Mouse (Mus musculus) cerebellum, adult (tissue): ENCODE results near the gene Robo1.
A peak's percentile ranks its signal among the peaks of the same experiment; 100 is the strongest.

Experiments used
- ATAC-seq: cut with Nextera tagmentation; 2 replicates; pipeline ENCODE4 v1.9.2; 2017; ENCODE audit warnings: mild to moderate bottlenecking, moderate library complexity, mixed read lengths; ENCODE audit not compliant: insufficient number of reproducible peaks, low FRiP score, low TSS enrichment

The Robo1 gene

GRCm38 (mm10) chr16:72976849-72977576 is 668.9 kb downstream of the Robo1 start:
- ATAC-seq, result no peak

DNA sequence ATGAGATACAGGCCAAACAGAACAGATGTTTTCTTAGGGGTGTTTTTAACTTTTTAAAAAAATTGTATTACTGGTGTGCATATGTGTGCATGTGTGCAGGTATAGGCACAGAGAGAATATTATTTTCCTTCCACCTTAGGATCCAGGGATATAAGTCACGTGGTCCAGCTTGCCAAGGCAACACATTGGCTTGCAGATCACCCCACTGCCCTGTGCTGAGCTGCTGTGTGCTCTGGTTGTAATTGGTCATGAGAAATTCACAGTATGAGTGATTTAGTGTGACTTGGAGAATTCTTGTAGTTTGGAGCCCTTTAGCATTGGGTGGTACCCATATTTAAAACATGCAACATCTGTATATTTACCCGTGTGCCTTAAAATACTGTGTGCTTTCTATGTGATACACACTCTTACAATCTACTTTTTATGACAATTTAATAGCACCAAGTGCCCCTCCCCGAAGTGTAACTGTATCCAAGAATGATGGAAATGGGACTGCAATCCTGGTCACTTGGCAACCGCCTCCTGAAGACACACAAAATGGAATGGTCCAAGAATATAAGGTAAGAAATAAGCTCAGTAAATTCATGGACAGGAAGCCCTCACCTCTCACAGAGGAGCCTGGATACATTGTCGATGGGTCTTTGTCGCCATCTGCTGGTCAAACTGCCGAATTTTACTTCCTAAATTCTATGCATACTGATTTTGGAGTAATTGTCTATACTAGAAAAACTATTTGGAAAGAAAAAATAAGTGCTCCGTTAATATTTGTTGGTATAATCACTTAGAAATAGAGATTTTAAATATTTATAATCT is 671.5 kb downstream of the Robo1 start:
- peak; percentile 77 for ATAC-seq

DNA sequence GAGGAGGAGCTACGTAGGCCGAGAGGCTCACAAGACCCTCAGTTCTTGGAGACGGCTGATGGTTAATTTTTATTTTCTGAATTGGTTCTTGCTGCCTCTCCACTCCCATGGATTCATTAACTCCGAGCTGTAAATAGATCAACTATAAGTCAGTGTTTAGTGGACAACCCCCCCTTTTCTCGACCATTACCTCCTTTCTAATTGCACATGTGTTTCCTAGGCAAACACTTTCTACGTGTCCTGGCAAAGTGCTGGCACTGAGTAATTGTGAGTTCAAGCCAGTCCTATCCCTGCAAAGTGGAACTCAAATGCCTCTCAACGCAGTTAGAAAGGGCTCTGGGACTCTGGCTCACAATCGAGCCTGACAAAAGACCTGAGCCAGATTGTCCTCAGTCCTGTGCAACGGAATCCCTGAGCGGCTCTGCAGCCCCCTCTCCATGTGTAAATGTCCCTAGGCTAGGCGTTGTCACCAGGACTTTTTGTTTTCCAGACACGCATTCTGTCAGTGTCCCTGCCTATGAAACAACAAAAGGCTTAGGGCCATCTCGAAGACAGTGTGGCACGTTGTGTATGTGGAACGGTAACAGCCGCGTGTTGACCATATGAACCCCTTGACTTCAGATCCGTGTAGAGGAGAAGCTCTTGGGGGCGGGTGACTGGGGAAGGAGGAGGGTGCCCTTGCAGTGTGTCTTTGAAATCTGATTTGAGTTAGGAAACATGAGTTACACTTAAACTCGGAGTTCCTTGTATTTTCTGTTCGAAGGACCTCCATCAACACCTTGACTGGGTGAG is 682.5 kb downstream of the Robo1 start:
- no peak for ATAC-seq

DNA sequence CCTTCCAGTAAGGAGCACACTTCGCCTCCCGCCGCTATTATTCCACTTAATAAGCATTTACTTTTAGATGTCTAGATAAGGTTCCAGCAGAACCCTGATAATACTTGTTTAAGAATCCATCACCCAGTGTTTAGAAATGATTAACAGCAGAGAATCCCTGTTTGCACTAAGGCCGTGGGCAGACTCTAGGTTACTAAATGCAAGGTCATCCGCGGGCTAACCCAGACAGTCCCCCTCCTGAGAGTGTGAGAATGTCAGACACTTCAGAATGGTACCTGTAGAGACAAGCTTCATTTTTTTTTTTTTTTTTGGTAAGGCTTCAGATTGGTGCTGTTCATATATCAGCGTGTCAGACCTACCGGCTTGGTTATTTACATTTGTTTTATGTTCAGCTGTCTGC is 685.1 kb downstream of the Robo1 start:
- ATAC-seq, result no peak

GRCm38 (mm10) chr16:72993594-72993993 is 685.5 kb downstream of the Robo1 start:
- no peak for ATAC-seq

GRCm38 (mm10) chr16:72995251-72995954 is 687.3 kb downstream of the Robo1 start:
- peak; percentile 79 for ATAC-seq

DNA sequence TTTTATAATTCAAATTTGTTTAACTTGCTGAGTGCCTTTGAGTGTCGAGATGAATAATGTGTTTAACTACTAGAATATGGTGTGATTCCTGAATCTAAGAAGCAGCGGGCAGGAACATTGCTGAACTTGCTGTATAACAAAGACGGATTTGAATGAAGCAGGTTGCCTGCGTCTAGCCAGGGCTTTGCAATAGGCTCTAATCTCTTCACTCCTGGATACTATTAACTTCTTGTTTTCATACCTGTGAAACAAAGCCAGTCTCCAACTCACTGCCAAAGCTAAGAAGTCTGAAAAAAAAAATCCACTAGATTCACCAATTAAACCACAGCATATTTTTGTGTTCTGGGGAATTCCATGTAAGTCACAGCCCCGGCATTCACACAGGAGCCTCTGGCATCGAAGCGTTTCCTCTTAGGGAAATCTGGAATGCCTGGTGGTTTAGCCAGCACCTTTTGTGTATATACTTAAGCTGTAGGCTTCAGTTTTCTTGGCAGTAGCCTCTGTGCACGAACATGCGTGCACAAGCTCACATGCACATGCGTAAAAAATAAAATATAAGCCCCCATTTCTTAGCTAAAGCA is 687.9 kb downstream of the Robo1 start:
- ATAC-seq, result no peak

- ATAC-seq, result no peak
Observed at GRCm38 (mm10) chr16:72998677-72999076, 690.6 kb downstream of the Robo1 start.

DNA sequence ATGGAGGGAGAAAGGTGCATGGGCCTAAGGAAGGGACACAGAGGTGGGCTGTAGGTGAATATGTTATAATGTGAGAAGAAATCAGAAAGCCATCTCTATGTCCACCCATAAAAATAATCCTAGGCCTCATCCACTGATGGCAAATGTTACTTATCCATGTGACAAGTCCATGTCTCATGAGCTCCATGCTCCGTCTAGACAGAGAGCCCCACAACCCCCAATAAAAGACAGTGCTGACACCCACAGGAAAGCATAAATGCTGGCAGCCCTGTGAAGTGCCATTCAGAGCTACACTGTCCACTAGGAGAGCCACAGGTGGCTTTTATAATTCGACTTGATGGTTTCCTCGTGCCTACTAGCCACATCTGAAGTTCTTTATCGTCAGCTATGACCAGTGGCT is 694.6 kb downstream of the Robo1 start:
- ATAC-seq, result no peak

- ATAC-seq, result no peak
Observed at GRCm38 (mm10) chr16:73004601-73005000, 696.5 kb downstream of the Robo1 start.

- ATAC-seq, result no peak
Observed at GRCm38 (mm10) chr16:73005831-73006230, 697.7 kb downstream of the Robo1 start.

GRCm38 (mm10) chr16:73007434-73007833 is 699.3 kb downstream of the Robo1 start:
- ATAC-seq, result no peak

DNA sequence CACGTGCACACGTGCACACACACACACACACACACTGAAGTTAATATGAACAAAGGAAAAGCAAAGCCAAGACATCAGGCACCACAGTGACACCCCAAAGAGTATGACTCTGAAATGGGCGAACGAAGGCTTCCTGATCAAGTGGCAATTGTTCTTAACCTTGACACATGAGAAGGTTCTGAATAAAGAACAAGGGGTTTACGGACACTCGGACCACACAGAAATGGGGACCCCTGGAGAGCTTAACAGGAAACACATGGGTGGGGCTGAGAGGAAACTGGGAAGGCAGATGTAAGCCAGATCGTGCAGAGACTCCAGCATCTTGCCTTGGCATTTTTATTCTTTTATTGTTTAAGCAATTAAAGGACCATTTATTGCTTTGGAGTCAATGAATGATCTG is 703.2 kb downstream of the Robo1 start:
- ATAC-seq, result no peak

DNA sequence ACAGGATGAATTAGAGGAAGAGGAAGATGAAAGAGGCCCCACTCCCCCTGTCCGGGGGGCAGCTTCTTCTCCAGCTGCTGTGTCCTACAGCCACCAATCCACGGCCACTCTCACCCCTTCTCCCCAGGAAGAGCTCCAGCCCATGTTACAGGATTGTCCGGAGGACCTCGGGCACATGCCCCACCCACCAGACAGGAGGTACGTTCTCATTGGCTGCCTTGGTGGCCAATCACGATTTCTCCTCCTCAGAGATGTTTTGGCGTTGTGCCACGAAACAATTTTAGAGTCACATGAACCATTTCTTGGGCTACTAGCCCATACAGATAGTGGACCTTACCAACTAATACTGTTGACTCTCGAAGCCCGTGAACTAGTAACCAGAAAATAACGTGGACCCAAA is 704.8 kb downstream of the Robo1 start:
- no peak for ATAC-seq

DNA sequence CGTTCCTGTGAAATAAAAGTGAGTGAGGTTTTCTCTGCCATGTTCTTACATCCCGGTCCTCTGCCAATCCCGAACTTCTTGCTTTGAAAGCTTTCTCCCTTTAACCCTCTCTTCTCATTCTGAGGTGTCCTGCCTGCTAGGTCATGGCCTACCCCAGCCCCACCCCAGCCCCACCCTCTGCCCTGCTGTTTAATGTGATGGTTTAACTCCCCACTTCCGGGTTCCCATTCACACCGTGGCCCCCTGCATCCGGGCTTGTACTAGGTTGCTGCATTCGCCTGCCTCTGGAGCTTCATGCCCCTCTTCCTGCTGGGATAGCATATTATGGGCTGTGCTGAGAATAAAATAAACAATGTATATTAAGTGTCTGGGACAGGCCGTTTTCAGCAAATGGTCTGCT is 706.4 kb downstream of the Robo1 start:
- no peak for ATAC-seq

- 0 out of 2 replicates have a peak, but pooled peaks have one; percentile 61 for ATAC-seq
Observed at GRCm38 (mm10) chr16:73015976-73016375, 707.9 kb downstream of the Robo1 start.

GRCm38 (mm10) chr16:73016801-73017200 is 708.7 kb downstream of the Robo1 start:
- ATAC-seq, result no peak

GRCm38 (mm10) chr16:73024326-73024725 is 716.2 kb downstream of the Robo1 start:
- ATAC-seq, result no peak

GRCm38 (mm10) chr16:73027692-73028091 is 719.6 kb downstream of the Robo1 start:
- ATAC-seq, result no peak

DNA sequence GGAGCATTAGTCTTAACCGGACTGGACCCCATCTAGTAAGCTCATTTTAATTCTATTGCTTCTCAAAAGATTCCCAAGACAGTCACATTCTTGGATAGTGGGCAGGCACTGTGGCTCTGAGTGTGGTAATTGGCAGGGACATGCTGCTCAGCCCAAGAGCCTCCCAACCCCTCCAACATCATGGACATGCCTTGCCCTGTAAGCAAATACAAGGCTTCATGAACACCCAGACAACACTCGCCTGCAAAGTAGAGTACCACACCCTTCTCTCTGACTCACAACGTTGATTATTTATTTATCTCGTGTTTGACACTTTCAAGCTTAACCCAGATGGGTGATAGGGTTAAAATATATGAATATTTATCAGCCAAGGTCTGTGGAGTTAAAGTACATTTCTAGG is 722.9 kb downstream of the Robo1 start:
- ATAC-seq, result no peak
